Mouse (Mus musculus) ES-CJ7 (cell line): ENCODE data around the gene Mlxip.

Experiments used
- DNase-seq: peaks from one replicate; pipeline ENCODE4 v3.0.0; 2011; ENCODE audit warnings: low read depth, low spot score

Gene Mlxip

GRCm38 (mm10) chr5:123432305-123432874, 37.8 kb downstream of the Mlxip start:
- no peak for DNase-seq

GRCm38 (mm10) chr5:123436071-123436779, 41.6 kb downstream of the Mlxip start:
- no peak for DNase-seq

GRCm38 (mm10) chr5:123436780-123437175, 42.2 kb downstream of the Mlxip start:
- DNase-seq = peak; percentile 42

DNA sequence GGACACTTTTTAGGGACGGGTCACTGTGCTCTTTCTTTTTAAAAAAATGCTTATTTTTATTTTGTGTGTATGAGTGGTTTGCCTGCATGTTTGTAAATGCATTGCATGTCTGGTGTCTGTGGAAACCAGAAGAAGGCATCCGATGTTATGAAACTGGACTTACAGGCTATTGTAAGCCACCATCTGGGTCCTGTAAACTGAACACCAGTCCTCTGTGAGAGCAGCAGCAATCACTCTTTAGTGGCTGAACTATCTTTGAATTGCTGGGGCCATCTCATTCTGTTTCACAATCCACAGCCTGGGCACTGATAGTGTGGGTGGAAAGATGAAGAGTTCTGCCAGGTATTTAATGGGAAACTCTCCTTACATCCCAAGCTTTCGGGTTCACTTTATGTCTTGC, 43.8 kb downstream of the Mlxip start:
- DNase-seq = no peak

- DNase-seq = no peak
These were observed 44.7 kb downstream of the Mlxip start for GRCm38 (mm10) chr5:123439312-123439711.

DNA sequence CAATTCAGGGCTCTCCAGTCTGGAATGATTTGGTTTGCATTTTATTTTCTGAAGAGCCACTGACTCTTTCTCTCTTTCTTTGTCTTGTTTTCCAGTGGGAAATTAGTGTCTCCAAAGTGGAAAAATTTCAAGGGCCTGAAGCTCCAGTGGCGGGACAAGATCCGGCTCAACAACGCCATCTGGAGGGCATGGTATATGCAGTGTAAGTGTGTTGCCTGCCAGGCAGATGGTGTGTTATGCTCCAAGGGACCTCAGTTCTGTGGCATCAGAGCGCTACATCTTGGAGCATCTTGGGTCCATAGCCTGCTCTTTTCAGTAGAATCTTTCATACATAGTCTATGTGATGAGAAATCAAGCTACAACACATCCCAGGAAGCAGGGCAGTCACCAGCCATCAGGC, 45.3 kb downstream of the Mlxip start:
- no peak for DNase-seq

- peak; percentile 21 for DNase-seq
These were observed 46.1 kb downstream of the Mlxip start for GRCm38 (mm10) chr5:123440664-123441063.

DNA sequence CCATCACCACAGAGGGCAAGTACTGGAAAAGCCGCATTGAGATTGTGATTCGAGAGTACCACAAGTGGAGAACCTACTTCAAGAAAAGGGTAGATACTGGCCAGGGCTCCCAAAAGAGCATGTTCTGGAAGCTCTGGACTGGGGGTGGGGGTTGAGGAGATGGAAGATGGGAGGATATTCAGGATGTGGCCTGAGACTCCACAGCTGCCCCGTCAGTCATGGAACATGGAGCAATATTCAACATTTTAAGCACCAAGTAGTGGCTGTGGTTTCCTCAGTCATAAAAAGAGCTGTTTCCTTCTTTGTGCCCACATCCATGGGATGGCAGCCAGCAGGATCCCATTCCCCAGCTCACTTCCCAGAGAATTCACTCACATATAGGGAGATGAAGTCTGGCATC, 47.7 kb downstream of the Mlxip start:
- no peak for DNase-seq

- DNase-seq = peak; percentile 75
These were observed 49.5 kb downstream of the Mlxip start for GRCm38 (mm10) chr5:123444069-123444468.

DNA sequence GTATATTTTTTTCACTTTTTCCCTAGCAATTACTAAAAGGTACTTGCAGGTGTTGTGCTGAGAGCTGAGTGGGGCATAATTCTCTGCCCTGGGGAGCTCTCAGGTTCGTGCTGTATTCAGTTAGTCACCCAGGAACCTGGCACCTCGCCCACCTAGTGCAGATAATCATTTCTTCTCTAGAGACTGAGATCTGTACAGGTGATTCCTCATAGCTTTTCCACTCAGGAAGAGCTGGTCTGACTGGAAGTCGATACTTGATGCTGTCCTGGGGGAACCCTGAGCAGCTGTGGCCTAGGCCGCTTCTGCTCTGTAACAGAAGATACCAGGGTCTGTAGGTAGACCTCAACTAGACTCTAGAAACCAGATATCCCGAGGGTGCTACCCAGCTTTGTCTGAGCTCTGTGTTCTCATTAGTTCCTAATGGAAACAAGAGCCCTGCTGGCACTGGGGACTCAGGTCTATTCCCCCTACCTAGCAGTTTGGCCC, 50.3 kb downstream of the Mlxip start:
- no peak for DNase-seq

DNA sequence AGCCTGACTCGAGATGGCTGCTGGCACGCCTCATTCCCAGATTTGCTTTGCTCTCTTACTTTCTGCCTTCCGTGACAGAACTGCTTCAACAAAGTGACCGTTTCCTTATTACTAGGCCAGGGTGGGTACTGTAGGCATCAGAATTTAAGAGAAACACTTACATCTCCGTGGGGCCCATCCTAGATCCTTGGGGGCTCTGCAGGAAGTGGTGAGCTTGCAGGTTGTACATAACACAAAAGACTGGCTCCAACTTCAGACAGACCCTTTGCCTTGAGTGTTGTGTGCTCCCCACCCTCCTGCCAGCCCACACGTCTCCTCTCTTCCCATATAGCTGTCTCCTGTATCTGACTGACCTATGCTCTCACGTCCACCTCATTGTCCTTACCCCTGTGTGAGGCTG, 57.3 kb downstream of the Mlxip start:
- DNase-seq = no peak

DNA sequence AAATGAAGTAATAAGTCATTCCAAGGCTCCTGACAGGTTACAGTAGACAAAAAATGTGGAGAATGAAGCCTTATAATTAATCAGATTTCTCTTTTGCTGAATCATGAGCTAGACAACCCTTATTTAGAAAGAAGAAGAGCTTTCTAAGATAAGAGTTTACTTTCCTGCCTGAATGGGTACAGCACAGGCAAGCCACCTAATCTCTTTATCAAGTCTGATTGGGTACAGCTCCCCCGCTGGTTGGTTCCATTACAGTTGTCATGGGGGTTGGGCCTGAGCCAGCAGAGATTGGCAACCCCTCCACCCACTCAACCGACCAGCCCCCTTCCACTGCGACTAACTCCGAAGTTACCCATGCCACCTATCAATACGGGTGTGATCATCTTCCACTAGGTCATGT, 66.8 kb downstream of the Mlxip start:
- peak; percentile 14 for DNase-seq

DNA sequence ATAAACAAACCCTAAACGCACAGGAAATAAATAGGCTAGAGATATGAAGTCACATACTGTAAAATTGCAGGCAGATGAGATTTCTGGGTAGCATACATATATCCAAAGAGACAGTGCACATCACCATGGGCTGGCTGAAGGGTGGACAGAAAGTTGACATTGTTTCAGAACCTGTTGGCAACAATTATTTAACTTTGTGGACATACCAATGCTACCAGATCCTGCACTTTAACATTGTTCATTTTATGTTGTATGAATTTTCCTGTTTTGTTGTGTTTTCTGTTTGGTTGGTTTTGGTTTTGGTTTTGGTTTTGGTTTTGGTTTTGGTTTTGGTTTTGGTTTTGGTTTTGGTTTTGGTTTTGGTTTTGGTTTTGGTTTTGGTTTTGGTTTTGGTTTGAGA, 70.0 kb downstream of the Mlxip start:
- no peak for DNase-seq

DNA sequence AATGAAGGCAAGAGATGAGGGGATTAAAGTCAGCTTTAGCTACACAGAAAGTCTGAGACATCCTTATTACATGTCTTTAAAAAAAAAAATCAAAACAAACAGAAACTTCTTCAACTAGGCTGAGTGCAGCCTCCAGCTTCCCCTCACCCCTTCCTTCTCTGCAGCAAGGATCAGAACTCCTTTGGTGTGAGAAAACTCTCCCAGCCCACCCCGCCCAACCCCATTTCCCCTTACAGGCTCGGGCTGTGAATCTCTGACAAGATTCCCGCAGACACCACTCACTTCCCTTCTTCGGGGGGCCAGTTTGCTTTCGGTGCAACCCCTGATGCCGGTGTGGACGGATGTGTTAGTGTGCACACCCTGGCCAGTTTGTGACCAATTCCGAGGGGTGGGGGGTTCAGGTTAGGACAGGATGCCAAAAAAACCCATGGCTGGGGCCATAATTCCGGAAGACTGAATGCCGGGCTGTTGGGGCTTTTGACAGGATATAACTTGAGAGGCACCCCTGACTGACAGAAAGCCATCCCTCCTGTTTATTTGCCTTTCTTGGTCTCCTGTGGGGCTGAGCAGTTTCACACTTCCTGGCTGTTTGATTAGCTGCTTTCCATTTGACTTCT, 76.3 kb downstream of the Mlxip start:
- no peak for DNase-seq

DNA sequence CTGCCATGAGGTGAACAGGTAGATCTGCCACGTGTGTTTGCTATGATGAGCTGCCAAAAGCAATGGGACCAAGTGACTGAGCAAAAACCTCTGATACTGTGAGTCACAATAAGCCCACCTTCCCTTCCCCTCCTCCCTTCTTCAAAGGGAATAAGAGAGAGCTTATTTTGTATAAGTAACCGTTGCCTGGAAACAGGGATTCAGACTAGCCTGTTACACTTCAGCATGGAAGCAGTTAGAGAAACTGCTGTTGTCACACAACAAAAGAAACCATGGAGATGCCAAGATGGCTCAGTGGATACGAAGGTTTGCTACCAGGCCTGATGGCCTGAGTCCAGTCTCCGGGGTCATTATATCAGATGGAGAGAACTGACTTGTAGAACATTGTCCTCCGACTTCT, 79.2 kb downstream of the Mlxip start:
- no peak for DNase-seq

- no peak for DNase-seq
These were observed 93.2 kb downstream of the Mlxip start for GRCm38 (mm10) chr5:123487659-123488395.

DNA sequence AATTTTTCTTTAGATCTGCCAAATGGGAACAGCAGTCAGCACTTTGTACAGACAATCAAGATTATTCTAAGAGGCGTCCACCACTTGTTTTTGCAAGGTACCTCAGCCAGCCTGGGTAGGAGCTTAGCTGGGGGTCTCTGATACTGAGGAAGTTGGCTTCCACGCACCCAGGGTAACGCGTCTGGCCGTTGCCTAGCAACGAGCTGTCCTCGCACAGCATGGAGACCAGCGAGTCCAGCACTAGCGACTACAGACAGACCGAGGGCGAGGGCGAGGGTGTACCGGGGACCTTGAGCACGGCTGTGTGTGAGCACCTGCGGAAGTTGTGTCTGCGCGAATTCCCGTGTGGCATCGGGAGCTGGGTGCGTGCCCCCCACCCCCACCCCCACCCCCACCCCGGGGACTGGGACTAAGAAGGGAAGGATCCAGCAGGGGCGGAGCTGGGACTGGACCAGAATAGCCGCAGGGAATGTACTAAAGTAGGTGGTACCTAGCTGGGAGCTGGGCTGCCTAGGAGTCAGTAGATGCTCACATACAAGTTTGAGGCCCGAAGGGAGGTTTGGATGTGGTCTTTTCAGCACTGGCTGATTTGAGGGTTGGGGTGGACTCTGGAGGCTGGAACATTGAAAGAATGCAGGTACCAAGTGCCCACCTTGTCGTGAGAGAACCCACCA, 94.7 kb downstream of the Mlxip start, which contains the start of the genes Lrrc43 and Il31:
TSS of gene Lrrc43 (plus strand) at position 194 of the 674 bp plus-strand sequence.
TSS of gene Il31 (minus strand) at position 378 of the 674 bp plus-strand sequence.
- DNase-seq = no peak

DNA sequence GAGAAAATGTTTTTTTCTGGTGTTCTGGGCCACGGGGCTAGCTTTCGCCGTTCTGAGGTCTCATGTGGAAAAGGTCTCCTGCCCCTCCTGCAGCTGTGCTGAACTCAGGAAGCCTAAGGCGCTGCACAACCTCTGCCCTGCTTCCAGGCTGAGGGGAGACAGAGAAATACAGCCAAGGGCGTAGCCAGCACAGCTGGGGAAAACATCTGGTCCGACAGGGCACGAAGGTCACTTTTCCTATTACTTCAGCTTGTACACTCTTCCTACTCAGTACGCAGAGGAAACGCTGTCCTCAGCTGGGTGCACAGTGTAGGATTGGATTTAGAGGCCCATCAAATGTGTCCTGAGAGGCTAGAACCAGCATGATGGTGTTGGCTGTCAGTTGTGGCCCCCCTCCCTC, 95.3 kb downstream of the Mlxip start:
- no peak for DNase-seq

DNA sequence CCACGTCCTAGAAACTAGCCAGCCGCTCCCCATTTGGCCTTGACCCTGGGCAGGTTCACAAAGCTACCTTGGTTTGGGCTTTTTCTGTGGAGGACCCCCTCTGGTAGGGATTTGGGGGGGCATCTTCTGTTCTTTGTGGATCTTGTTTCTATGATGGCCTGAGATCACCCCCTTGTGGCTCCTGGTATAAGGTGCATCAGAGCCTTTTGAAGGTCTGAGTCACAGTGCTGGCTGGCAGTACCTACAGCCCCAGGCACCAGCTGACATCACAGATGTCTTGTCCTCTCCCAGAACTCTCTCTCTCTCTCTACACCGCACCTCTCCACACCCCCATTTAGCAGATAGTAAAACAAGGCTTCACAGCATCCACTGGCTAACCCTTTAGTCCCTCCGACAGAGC, 105.1 kb downstream of the Mlxip start:
- DNase-seq = peak; percentile 48

DNA sequence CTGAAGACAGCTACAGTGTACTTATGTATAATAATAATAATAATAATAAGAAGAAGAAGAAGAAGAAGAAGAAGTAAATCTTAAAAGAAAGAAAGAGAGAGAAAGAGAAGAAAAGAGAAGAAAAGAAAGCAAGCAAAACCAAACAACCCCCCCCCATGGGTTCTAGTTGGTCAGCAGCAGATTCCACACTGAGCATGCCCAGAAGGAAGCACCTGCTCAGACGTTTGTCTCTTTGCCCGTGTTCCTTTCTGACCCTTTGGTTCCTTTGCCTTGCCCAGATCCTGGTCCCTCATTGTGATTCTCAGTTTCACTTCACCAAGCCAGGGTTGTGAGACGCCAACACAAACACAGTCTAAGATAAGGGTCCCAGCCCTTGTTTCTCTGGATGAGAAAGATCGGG, 107.4 kb downstream of the Mlxip start:
- no peak for DNase-seq
